Mouse (Mus musculus): ENCODE measurements at regions not wholly inside any gene's neighbourhood (a gene's known extent, or its start where the extent isn't known, plus 50 kb on each side); places are given as distances from the start of the nearest gene placed in this dataset.

DNA sequence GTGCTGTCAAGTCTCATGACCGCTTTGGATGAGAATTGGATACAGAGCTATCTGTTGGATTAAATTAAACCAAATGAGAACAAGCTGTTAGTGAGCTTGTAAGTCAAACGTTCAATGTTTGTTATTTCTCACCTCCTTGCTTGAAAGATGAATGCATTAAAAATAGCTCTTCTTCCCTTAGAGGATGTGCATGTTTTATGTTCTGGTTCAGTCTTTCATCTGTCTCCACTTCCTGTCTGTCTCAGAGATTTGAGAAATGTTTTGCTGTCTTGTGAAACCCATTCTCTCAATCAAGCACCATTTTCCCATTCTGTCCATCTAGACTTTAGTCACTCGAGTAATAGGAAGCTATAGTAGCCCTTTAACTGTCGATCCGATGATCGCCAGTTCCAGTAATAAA lies 90.4 kb downstream of the Icos start:
- TF ChIP-seq CTCF (IDR thresholded peaks at IDR 0.05; ENCODE audit: low read depth): no peak
- TF ChIP-seq EP300 (IDR thresholded peaks at IDR 0.05; ENCODE audit: low read depth): no peak
